Mouse (Mus musculus) frontal cortex, adult 2 months (tissue): ENCODE measurements at regions not wholly inside any gene's neighbourhood (a gene's known extent, or its start where the extent isn't known, plus 50 kb on each side); places are given as distances from the start of the nearest gene placed in this dataset.

Experiments
- DNase-seq, 2 experiments: peaks; one replicate each; pipeline ENCODE4 v3.0.0; 2022; ENCODE audit warnings: low spot score in 1 of 2; ENCODE audit errors: extremely low spot score in 1 of 2

DNA sequence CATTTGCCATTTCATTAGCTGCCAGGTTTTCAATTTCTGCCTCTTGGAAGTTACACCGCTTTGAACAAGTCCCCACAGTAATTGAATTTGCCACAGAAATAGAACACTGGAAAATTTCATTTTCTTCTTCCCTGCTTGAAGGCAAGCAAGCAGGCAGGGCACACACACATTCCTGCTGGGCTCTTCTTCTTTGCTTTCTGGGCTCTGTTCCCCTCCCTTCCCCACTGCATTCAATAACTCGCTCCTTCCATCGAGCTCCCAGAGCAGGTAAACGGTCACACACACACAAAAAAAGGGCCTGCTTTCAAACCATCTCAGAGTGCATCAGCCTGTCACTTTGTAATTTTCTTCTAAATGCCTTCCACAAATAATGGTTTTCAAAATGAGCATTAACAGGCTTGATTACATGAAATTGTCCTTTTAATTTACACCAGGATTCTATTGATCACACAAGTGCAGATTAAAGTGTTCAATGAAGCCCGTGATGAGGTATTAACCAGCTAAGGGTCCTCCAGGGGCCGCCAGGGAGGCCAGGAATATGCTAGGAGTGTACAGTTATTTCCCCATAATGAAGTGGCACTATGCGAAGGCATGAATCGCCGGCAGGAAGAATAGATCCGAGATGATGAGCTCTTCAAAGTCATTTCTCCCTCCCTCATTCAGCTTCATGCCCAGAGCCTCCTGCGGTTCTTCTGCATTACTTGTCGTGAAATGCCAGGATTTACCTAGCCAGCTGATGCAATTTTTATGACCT lies 186.8 kb downstream of the Gpat3 start:
- no peak for DNase-seq

DNA sequence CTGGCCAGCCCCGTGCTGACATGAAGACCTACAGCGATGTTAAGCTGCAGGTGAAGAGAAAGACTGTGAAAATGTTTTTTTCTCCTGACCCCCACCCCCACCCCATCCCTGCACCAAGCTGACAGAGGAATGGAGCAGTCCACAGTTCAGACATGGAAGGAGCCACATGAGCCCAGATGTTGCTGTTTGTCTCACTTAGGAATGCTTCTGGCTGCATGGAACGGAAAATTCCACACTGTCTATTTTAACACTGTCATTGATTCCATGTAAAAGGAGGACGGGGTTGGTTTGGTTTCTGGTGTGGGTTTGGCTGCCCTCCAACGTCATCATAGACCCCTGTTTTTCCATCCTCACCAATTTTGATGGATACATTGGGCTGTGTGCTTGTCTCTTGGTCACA lies 179.3 kb downstream of the Gpat3 start:
- no peak for DNase-seq

DNA sequence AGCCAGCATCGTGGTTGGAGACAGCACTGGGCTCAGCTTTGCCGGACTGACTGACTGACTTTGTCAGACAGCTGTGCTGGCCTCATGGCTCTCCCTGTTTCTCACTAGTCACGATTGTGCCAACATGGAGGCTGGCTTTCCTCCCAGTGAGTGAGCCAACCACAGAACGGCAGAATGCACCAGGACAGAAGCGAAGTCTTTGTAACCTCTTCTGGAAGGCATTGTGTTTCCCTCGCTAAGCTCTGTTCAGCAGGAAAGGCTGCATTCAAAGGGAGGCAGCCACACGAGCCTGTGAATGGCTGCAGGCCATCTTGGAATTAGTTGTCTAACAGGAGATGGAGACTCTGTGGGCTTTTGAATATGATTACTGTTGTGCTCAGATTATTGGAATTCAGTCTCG lies 178.3 kb downstream of the Gpat3 start:
- peak in 1 of 2 experiments; percentile 14 for DNase-seq

DNA sequence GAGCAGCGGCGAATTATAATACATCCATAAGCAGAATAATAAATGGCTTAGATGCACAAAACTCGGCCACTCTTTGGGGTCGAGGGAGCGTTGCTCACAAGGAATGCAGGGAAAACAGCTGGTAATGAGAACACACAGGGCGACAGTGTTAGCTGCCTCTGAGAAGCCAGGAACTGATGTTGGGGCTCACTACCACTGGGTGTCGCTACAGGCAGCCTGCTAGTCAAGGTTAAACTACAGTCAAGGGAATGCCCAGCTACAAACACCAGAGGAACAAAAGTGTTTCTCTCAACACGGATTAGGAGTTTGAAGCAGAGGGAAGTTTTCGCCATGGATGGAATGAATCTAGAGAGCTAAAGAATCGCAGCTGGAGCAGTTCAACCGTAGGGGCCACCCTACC lies 175.3 kb downstream of the Gpat3 start:
- DNase-seq = peak; percentile 61 to 93

- no peak for DNase-seq
Observed at GRCm38 (mm10) chr5:101013844-101014243, 168.3 kb downstream of the Gpat3 start.

- no peak for DNase-seq
Observed at GRCm38 (mm10) chr5:101005216-101005615, 159.7 kb downstream of the Gpat3 start.

DNA sequence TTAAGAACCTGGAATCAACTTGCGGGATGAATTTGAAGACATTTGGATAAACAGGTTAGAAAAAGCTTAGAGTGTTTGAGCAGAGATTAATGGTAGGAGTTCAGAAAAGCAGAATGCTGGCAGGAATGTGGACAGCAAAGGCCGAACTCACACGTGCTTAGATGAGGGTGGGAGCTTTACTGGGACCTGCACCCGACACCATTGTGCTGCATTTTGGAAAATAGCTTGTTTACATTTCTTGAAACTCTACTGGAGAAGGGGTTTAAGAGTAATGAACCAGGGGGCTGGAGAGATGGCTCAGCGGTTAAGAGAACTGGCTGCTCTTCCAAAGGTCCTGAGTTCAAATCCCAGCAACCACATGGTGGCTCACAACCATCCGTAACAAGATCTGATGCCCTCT lies 154.9 kb downstream of the Gpat3 start:
- DNase-seq = no peak

- no peak for DNase-seq
Observed at GRCm38 (mm10) chr5:100992365-100992764, 146.9 kb downstream of the Gpat3 start.

GRCm38 (mm10) chr5:100991626-100992025 lies 146.1 kb downstream of the Gpat3 start:
- peak in 1 of 2 experiments; percentile 38 for DNase-seq

DNA sequence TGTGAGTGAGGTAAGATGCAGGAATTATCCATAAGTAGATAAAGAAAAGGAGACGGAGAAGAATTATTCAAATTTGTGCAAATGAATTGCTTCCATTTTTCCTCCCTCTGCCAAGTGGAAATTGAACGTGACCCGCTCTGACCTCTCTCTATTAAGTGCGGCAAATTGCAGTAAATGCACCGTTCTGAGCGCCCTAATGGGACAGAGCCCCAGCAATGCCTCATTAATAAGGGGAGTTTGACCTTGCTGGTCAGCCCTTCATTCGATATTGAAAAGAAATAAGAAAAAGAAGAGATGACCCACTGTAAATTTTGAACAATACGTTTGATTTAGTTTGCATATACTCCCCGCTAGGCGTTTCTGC lies 137.0 kb downstream of the Gpat3 start:
- DNase-seq = no peak

- DNase-seq = no peak
Observed at GRCm38 (mm10) chr5:100981849-100982572, 136.5 kb downstream of the Gpat3 start.

DNA sequence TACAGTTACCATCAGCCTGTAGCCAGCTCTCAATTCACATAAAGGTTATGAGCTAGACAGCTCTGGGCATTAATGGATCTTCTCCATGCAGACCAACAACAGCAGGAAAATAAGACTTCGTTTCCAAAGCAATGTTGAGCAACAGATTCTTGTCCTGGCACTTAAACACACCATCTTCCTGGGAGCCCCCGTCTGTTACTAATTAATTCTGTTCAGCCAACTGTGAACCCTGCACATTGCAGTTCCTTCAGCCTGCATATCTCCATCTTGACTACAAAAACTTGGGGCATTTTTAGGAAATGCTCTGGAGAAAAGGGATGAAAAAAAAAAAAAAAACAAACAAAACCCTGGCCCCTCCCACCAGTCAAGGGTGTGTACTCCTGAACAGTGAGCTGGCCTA lies 131.2 kb downstream of the Gpat3 start:
- no peak for DNase-seq

- DNase-seq = no peak
Observed at GRCm38 (mm10) chr5:100951210-100951609, 105.7 kb downstream of the Gpat3 start.
